22 mouse cellular contexts compared by ENCODE assay signal in the genomic region with DNA sequence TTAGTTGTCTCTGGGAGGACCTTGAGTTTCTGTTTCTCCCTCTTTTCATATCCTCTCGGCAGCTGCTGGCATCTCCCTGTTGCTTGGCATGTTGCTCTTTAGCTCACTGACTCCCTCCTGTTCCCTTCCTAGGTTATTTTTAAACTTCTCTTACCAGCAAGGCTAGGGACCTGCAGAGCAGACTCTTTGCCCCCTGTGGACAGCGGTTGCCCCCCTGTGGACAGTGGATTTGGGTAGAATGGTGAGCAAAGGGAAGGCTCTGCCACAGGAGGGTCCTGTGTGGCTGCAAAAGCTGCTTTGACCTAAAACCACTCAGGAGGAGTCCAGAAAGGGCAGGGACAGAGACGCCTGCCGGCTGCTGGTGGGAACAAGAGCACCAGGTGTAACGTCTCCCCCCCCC. TPM values are rescaled to one million over a fixed set of nuclear protein-coding genes. Genes with fewer than 3 reads are reported as not detected.
DNase-seq lines count a peak whose midpoint lies in the region; ATAC-seq and TF ChIP-seq lines count a peak whose summit lies in the region.
"Had no signal": no experiment of that assay in that cellular context is flagged by ENCODE, and none has a peak within 500 bp of the region (broad histone marks: within the 10 kb centered on the region; RNA-seq: fewer than 3 reads in every experiment).

No protein-coding gene starts in this region.

- H3K27ac ChIP-seq in gastrocnemius, adult 2 months = peak overlapping the region; percentile 88
- H3K27ac ChIP-seq in heart, embryonic 16.5 days (ENCODE audit: low read length) = no peak overlapping the region
- no peak overlapping the region for H3K27ac ChIP-seq in heart, embryonic 11.5 days (ENCODE audit: low read depth, low read length)
- H3K27ac ChIP-seq: embryonic facial prominence, embryonic 15.5 days; forebrain, embryonic 10.5 days; heart, embryonic 13.5 days; hindbrain, embryonic 10.5 days; hindbrain, embryonic 14.5 days; intestine, embryonic 15.5 days had no signal

- peaks cover 7% of the 10 kb centered on the region for H3K9me3 ChIP-seq in heart, embryonic 16.5 days (replicated peaks; ENCODE audit: control insufficient read depth, low read length)
- no peaks in the 10 kb centered on the region for H3K9me3 ChIP-seq in heart, embryonic 11.5 days (replicated peaks; ENCODE audit: control insufficient read depth, low read length)
- H3K9me3 ChIP-seq: embryonic facial prominence, embryonic 15.5 days; forebrain, embryonic 10.5 days; hindbrain, embryonic 10.5 days; intestine, embryonic 15.5 days had no signal

- H3K27me3 ChIP-seq in heart, embryonic 16.5 days (ENCODE audit: control insufficient read depth, insufficient read depth, low read length) = no peaks in the 10 kb centered on the region
- no peaks in the 10 kb centered on the region for H3K27me3 ChIP-seq in heart, embryonic 11.5 days (ENCODE audit: control insufficient read depth, insufficient read depth, low read length)
- H3K27me3 ChIP-seq in myocyte (ENCODE audit: control insufficient read depth, insufficient read depth, insufficient read length) = no peaks in the 10 kb centered on the region
- H3K27me3 ChIP-seq: embryonic facial prominence, embryonic 15.5 days; intestine, embryonic 15.5 days had no signal

- peak; percentile 63 for DNase-seq in gastrocnemius, adult 2 months
- DNase-seq in gastrocnemius, postnatal 10 days = no peak
- DNase-seq in heart, postnatal 4 days = peak; percentile 37
- DNase-seq in heart, adult 11 months = no peak
- no peak for DNase-seq in kidney, adult 11 months
- DNase-seq: cerebellum, adult 11 months; cerebellum, adult 8-10 months; cerebellum, postnatal 14 days; embryo, embryonic 11 days; gastrocnemius, postnatal 25 days; kidney, adult 2 months had no signal

- no peak for TF ChIP-seq POLR2A in myocyte (IDR thresholded peaks at IDR 0.05; ENCODE audit: insufficient read length, low read depth)

- peak overlapping the region; percentile 12; the same call in 1 of the 2 replicates for H3K4me2 ChIP-seq in heart, embryonic 16.5 days (ENCODE audit: low read depth, low read length)
- H3K4me2 ChIP-seq in heart, embryonic 11.5 days = no peak overlapping the region
- H3K4me2 ChIP-seq in myocyte (ENCODE audit: low read depth) = peak overlapping the region; percentile 12
- H3K4me2 ChIP-seq: embryonic facial prominence, embryonic 15.5 days; heart, embryonic 13.5 days; hindbrain, embryonic 14.5 days; intestine, embryonic 15.5 days had no signal

- H3K79me2 ChIP-seq in myocyte (ENCODE audit: control insufficient read depth, insufficient read depth) = no peaks in the 10 kb centered on the region

- TF ChIP-seq CTCF in gastrocnemius, adult 2 months (IDR thresholded peaks at IDR 0.05) = peak; percentile 59

- WGBS in heart, embryonic 16.5 days = 28% methylated on average over 5 of the region's 5 CpGs
- 35% methylated on average over 5 of the region's 5 CpGs for WGBS in heart, embryonic 11.5 days (ENCODE audit: insufficient replicate concordance)

- ATAC-seq in heart, embryonic 16.5 days (replicated peaks; ENCODE audit: extremely low read depth, insufficient read depth, low FRiP score) = no peak
- ATAC-seq in heart, embryonic 11.5 days (replicated peaks; ENCODE audit: insufficient number of reproducible peaks, low FRiP score, low TSS enrichment) = no peak
- ATAC-seq: forebrain, embryonic 14.5 days; intestine, embryonic 15.5 days had no signal

- peaks cover 21% of the 10 kb centered on the region for H3K4me1 ChIP-seq in heart, embryonic 16.5 days (ENCODE audit: control insufficient read depth, insufficient read depth, low read length)
- peaks cover 14% of the 10 kb centered on the region for H3K4me1 ChIP-seq in heart, embryonic 11.5 days (ENCODE audit: control insufficient read depth, insufficient read depth, low read length)

- peak overlapping the region; percentile 60 for H3K4me3 ChIP-seq in gastrocnemius, adult 2 months
- H3K4me3 ChIP-seq in heart, embryonic 16.5 days (ENCODE audit: low read length) = no peak overlapping the region
- H3K4me3 ChIP-seq in heart, embryonic 11.5 days (ENCODE audit: low read depth, low read length) = no peak overlapping the region
- no peak overlapping the region for H3K4me3 ChIP-seq in myocyte
- H3K4me3 ChIP-seq: embryonic facial prominence, embryonic 15.5 days; erythroblast, embryonic 14.5 days; forebrain, embryonic 10.5 days; heart, embryonic 13.5 days; hindbrain, embryonic 10.5 days; intestine, embryonic 15.5 days had no signal

- no peak overlapping the region for H3ac ChIP-seq in myocyte (ENCODE audit: control insufficient read depth, insufficient read length)

- intact Hi-C loops in gastrocnemius, adult 2 months (cut with DNase I) = no loop called here

- H3K9ac ChIP-seq in heart, embryonic 16.5 days (ENCODE audit: low read length) = no peak overlapping the region
- no peak overlapping the region for H3K9ac ChIP-seq in heart, embryonic 11.5 days (ENCODE audit: low read depth, low read length)
- H3K9ac ChIP-seq: embryonic facial prominence, embryonic 15.5 days; heart, embryonic 13.5 days; hindbrain, embryonic 14.5 days; intestine, embryonic 15.5 days had no signal

- H3K36me3 ChIP-seq in heart, embryonic 16.5 days (ENCODE audit: control insufficient read depth, insufficient read depth) = no peaks in the 10 kb centered on the region
- H3K36me3 ChIP-seq in heart, embryonic 11.5 days (ENCODE audit: control insufficient read depth, insufficient read depth, low read length) = no peaks in the 10 kb centered on the region
- no peaks in the 10 kb centered on the region for H3K36me3 ChIP-seq in myocyte (ENCODE audit: control insufficient read depth, insufficient read depth)
- H3K36me3 ChIP-seq: embryonic facial prominence, embryonic 15.5 days; forebrain, embryonic 10.5 days; heart, embryonic 13.5 days; hindbrain, embryonic 10.5 days; intestine, embryonic 15.5 days had no signal

TF ChIP-seq in myocyte, 11 proteins besides CTCF, POLR2A, EP300 and RAD21:
- TF ChIP-seq E2F4 (IDR thresholded peaks at IDR 0.05; ENCODE audit: insufficient read depth) (no peak), USF1 (IDR thresholded peaks at IDR 0.05; ENCODE audit: low read depth) (no peak), TCF12 (IDR thresholded peaks at IDR 0.05; ENCODE audit: insufficient read depth, poor library complexity, severe bottlenecking) (no peak), MYOD1 (IDR thresholded peaks at IDR 0.05; ENCODE audit: control insufficient read depth in 1 of 3, insufficient read length in 2 of 3, low read depth in 2 of 3) (no peak), MYOG (IDR thresholded peaks at IDR 0.05; ENCODE audit: control insufficient read depth in 1 of 3, insufficient read depth in 1 of 3, insufficient read length in 2 of 3, low read depth in 2 of 3) (no peak), MAX (IDR thresholded peaks at IDR 0.05; ENCODE audit: low read depth) (no peak)

RNA-seq across cellular contexts. Expression of a gene that starts 21.5 kb away (rescaled TPM):
- 1 to 10 TPM; 4.1 to 5.1 TPM for total RNA-seq in gastrocnemius, adult 2 months (2021)
- 10 to 100 TPM in 1 of 2 experiments, 1 to 10 TPM in 1; 7.3 to 10.5 TPM for total RNA-seq in gastrocnemius, postnatal 10 days (2021)
- 9.0 and 11.9 TPM in 2 replicates for polyA plus RNA-seq in heart, embryonic 16.5 days (2015; fragmentation: Nextera tagmentation; extraction: Ambion mirVana)
- polyA plus RNA-seq in heart, embryonic 11.5 days (2014; fragmentation: Nextera tagmentation; extraction: Ambion mirVana) = 5.2 and 6.4 TPM in 2 replicates
- total RNA-seq in heart, postnatal 4 days (2021) = 1 to 10 TPM; 7.6 TPM
- 28.8 TPM for polyA plus RNA-seq in myocyte (2012; fragmentation: generic; extraction: Trizol)
- polyA plus RNA-seq: erythroblast, embryonic 14.5 days had no signal

RNA-seq across cellular contexts. Expression of a gene that starts 58.8 kb away (rescaled TPM):
- total RNA-seq in gastrocnemius, adult 2 months (2021) = 100 to 1,000 TPM in 1 of 2 experiments, 10 to 100 TPM in 1; 99.8 to 112 TPM
- 100 to 1,000 TPM; 176 to 183 TPM for total RNA-seq in gastrocnemius, postnatal 10 days (2021)
- polyA plus RNA-seq in heart, embryonic 16.5 days (2015; fragmentation: Nextera tagmentation; extraction: Ambion mirVana) = 624 and 757 TPM in 2 replicates
- 871 and 1,031 TPM in 2 replicates for polyA plus RNA-seq in heart, embryonic 11.5 days (2014; fragmentation: Nextera tagmentation; extraction: Ambion mirVana)
- total RNA-seq in heart, postnatal 4 days (2021) = 100 to 1,000 TPM; 236 to 264 TPM
- 88.6 TPM for polyA plus RNA-seq in myocyte (2012; fragmentation: generic; extraction: Trizol)

RNA-seq across cellular contexts. Expression of a gene that starts 58.9 kb away (rescaled TPM):
- 10 to 100 TPM; 29.8 to 32.6 TPM for total RNA-seq in gastrocnemius, adult 2 months (2021)
- total RNA-seq in gastrocnemius, postnatal 10 days (2021) = 10 to 100 TPM; 22.7 to 25.9 TPM
- polyA plus RNA-seq in heart, embryonic 16.5 days (2015; fragmentation: Nextera tagmentation; extraction: Ambion mirVana) = 28.0 and 29.2 TPM in 2 replicates
- 40.3 and 42.8 TPM in 2 replicates for polyA plus RNA-seq in heart, embryonic 11.5 days (2014; fragmentation: Nextera tagmentation; extraction: Ambion mirVana)
- 10 to 100 TPM; 24.6 to 25.1 TPM for total RNA-seq in heart, postnatal 4 days (2021)
- 18.4 TPM for polyA plus RNA-seq in myocyte (2012; fragmentation: generic; extraction: Trizol)

Comparison
In these comparisons a context has a peak if more than half of its experiments do, and no peak if none do; other contexts are left out.
1. DNase-seq: peak in gastrocnemius, adult 2 months (single experiment) and heart, postnatal 4 days (single experiment); none in gastrocnemius, postnatal 10 days (single experiment), heart, adult 11 months (single experiment) and kidney, adult 11 months (single experiment).